Mouse (Mus musculus): ENCODE results near the gene Olfr71. TPM values are rescaled to one million over a fixed set of nuclear protein-coding genes. Genes with fewer than 3 reads are reported as not detected.

Olfr71 gene
- total and polyA plus RNA-seq, 2 experiments, result not detected

DNA sequence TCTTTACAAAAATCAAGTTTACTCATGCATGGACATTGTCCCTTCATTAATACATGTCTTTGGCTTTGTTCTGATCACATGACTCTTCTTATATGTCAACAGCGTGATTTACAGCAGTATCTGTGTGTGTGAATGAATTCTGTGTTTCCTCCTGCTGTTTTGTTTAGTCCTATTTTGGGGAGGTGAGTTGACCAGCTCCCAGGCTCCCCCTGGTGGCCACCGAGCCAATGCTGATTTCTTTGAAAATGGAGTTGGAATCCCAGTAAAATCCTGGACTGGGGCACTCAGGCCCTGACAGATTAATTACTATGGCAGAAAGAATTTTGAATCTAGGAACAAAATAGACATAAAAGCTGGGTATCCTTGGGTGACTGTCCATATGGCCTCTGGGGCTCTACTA, 1.8 kb upstream of the Olfr71 start:
- Histone ChIP-seq H3K27ac (replicated peaks; ENCODE audit: insufficient read depth, low read depth, low read length) (no peak overlapping the region), H3K79me2 (ENCODE audit: control insufficient read depth, insufficient read depth, low read length) (no peaks in the 10 kb centered on the region), H3K4me1 (ENCODE audit: control insufficient read depth, insufficient read depth, low read length) (no peaks in the 10 kb centered on the region), H3K36me3 (ENCODE audit: control insufficient read depth, insufficient read depth, low read length) (no peaks in the 10 kb centered on the region), H3K4me3 (ENCODE audit: insufficient read depth, low read depth, low read length) (no peak overlapping the region), H3K9ac (ENCODE audit: low read depth, low read length) (no peak overlapping the region), H3K27me3 (ENCODE audit: control insufficient read depth, insufficient read depth, low read length) (peaks cover 5% of the 10 kb centered on the region; the same call in 1 of the 2 replicates)
- DNase-seq (ENCODE audit: extremely low read depth, low read depth, low spot score), result peak; percentile 45
- TF ChIP-seq POLR2A (IDR thresholded peaks at IDR 0.05; ENCODE audit: extremely low read depth, insufficient read depth, low read length) (no peak), CTCF (IDR thresholded peaks at IDR 0.05; ENCODE audit: low read depth, low read length) (peak; percentile 90)
- 1% methylated on average over 2 of the region's 2 CpGs for WGBS

DNA sequence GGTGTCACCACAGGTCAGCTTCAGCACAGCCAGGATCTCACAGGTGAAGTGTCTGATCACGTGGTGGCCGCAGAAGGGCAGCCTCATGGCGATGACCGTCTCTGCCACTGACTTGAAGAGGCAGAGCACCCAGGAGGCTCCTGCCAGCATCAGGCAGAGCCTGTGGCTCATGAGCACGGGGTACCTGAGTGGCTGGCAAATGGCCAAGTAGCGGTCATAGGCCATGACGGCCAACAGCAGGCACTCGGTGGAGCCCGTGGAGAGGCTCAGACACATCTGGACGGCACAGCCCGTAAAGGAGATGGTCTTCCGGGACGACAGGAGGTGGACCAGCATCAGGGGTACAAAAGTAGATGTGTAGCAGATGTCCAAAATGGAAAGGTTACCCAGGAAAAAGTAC, 4.1 kb downstream of the Olfr71 start:
- no peaks in the 10 kb centered on the region for H3K4me1 ChIP-seq (ENCODE audit: control insufficient read depth, insufficient read depth, low read length)
- no peak overlapping the region for H3K4me3 ChIP-seq (ENCODE audit: insufficient read depth, low read depth, low read length)
- no peak overlapping the region for H3K27ac ChIP-seq (replicated peaks; ENCODE audit: insufficient read depth, low read depth, low read length)
- no peak overlapping the region for H3K9ac ChIP-seq (ENCODE audit: low read depth, low read length)
- H3K27me3 ChIP-seq (ENCODE audit: control insufficient read depth, insufficient read depth, low read length), result 0 out of 2 replicates have a peak, but pooled peaks cover 2% of the 10 kb centered on the region
- H3K36me3 ChIP-seq (ENCODE audit: control insufficient read depth, insufficient read depth, low read length), result no peaks in the 10 kb centered on the region
- no peak for TF ChIP-seq CTCF (IDR thresholded peaks at IDR 0.05; ENCODE audit: low read depth, low read length)
- TF ChIP-seq POLR2A (IDR thresholded peaks at IDR 0.05; ENCODE audit: extremely low read depth, insufficient read depth, low read length), result no peak
- no peak for DNase-seq (ENCODE audit: extremely low read depth, low read depth, low spot score)
- WGBS, result 76% methylated on average over 13 of the region's 13 CpGs
- H3K79me2 ChIP-seq (ENCODE audit: control insufficient read depth, insufficient read depth, low read length), result no peaks in the 10 kb centered on the region

DNA sequence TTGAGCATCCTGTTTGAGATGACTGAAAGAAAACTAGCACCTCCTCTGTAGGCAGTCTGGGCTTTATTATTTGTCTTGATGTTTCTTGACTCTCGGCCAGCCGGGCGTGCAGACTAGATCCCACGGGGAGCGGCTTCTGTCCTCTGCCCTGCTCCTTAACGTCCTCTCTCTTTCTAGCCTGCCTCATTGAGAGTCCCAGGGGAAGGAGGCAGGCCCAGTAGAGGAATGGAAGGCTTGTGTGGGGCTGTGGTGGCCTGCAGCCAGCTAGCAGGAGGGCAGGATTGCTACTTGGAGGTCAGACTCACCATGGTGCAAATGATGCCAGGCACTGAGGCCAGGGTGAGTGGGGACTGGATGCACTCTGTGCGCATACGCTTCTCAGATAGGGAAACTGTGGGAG, 6.2 kb downstream of the Olfr71 start:
- no peak overlapping the region for H3K9ac ChIP-seq (ENCODE audit: low read depth, low read length)
- H3K4me1 ChIP-seq (ENCODE audit: control insufficient read depth, insufficient read depth, low read length), result no peaks in the 10 kb centered on the region
- H3K27ac ChIP-seq (replicated peaks; ENCODE audit: insufficient read depth, low read depth, low read length), result no peak overlapping the region
- TF ChIP-seq POLR2A (IDR thresholded peaks at IDR 0.05; ENCODE audit: extremely low read depth, insufficient read depth, low read length) (no peak), CTCF (IDR thresholded peaks at IDR 0.05; ENCODE audit: low read depth, low read length) (no peak)
- no peak overlapping the region for H3K4me3 ChIP-seq (ENCODE audit: insufficient read depth, low read depth, low read length)
- DNase-seq (ENCODE audit: extremely low read depth, low read depth, low spot score), result no peak
- WGBS, result 89% methylated on average over 8 of the region's 8 CpGs
- no peaks in the 10 kb centered on the region for H3K36me3 ChIP-seq (ENCODE audit: control insufficient read depth, insufficient read depth, low read length)
- 0 out of 2 replicates have a peak, but pooled peaks cover 2% of the 10 kb centered on the region for H3K27me3 ChIP-seq (ENCODE audit: control insufficient read depth, insufficient read depth, low read length)
- no peaks in the 10 kb centered on the region for H3K79me2 ChIP-seq (ENCODE audit: control insufficient read depth, insufficient read depth, low read length)

DNA sequence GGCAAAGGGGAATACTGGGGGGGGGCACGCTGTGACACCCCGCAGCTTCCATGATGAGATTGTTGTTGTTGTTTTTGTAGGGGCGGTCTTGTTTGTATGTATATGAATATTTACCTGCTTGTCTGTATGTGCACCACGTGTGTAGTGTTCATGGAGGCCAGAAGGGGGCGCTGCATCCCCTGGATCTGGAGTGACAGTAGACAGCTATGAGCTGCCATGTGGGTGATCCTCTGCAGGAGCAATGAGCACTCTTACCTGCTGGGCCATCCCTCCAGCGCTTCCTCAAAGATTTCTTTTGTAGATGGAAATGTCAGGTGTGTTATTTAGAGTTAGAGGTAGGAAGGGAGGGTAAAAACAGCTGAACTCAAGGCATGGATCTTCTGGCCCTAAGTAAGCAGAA, 6.6 kb downstream of the Olfr71 start:
- H3K27me3 ChIP-seq (ENCODE audit: control insufficient read depth, insufficient read depth, low read length), result 0 out of 2 replicates have a peak, but pooled peaks cover 2% of the 10 kb centered on the region
- WGBS, result 74% methylated on average over 6 of the region's 6 CpGs

DNA sequence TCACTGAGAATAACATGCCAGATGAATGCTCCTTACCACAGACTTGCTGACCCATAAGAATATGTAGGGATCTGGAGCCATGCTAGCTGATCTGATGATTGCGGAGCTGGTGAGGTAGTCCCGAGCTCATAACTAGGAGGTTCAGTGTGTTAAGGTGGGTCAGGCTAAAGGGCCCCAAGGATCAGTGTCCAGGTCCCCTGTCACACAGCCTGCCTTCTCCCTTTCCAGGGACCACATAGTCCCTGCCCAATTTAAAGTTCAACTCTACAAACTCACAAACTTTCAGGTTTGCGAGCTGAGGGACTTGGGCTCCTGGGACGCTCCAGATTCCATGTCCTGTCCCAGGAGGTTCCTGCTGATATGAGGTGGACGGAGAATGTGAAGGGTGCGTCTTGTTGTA, 9.3 kb downstream of the Olfr71 start, which contains the start of gene Olfr70:
Olfr70 (minus strand) TSS at position 101 of the 400 bp plus-strand sequence.
- H3K4me3 ChIP-seq (ENCODE audit: insufficient read depth, low read depth, low read length), result no peak within 1 kb of the TSS
- no peaks in the 10 kb centered on the region for H3K4me1 ChIP-seq (ENCODE audit: control insufficient read depth, insufficient read depth, low read length)
- no peak for DNase-seq (ENCODE audit: extremely low read depth, low read depth, low spot score)
- 0 out of 2 replicates have a peak, but pooled peaks cover 2% of the 10 kb centered on the region for H3K27me3 ChIP-seq (ENCODE audit: control insufficient read depth, insufficient read depth, low read length)
- TF ChIP-seq CTCF (IDR thresholded peaks at IDR 0.05; ENCODE audit: low read depth, low read length), result no peak
- no peak for TF ChIP-seq POLR2A (IDR thresholded peaks at IDR 0.05; ENCODE audit: extremely low read depth, insufficient read depth, low read length)
- H3K27ac ChIP-seq (replicated peaks; ENCODE audit: insufficient read depth, low read depth, low read length), result no peak within 1 kb of the TSS
- H3K9ac ChIP-seq (ENCODE audit: low read depth, low read length), result no peak within 1 kb of the TSS
- 93% methylated on average over 6 of the region's 6 CpGs for WGBS
- H3K36me3 ChIP-seq (ENCODE audit: control insufficient read depth, insufficient read depth, low read length), result no peaks in the 10 kb centered on the region
- H3K79me2 ChIP-seq (ENCODE audit: control insufficient read depth, insufficient read depth, low read length), result no peaks in the 10 kb centered on the region

More for the DNA sequence above, 6.6 kb downstream of the Olfr71 start:
- Histone ChIP-seq H3K4me1 (ENCODE audit: control insufficient read depth, insufficient read depth, low read length) (no peaks in the 10 kb centered on the region), H3K9ac (ENCODE audit: low read depth, low read length) (no peak overlapping the region), H3K79me2 (ENCODE audit: control insufficient read depth, insufficient read depth, low read length) (no peaks in the 10 kb centered on the region), H3K27ac (replicated peaks; ENCODE audit: insufficient read depth, low read depth, low read length) (no peak overlapping the region), H3K4me3 (ENCODE audit: insufficient read depth, low read depth, low read length) (no peak overlapping the region), H3K36me3 (ENCODE audit: control insufficient read depth, insufficient read depth, low read length) (no peaks in the 10 kb centered on the region)
- TF ChIP-seq POLR2A (IDR thresholded peaks at IDR 0.05; ENCODE audit: extremely low read depth, insufficient read depth, low read length), result no peak
- TF ChIP-seq CTCF (IDR thresholded peaks at IDR 0.05; ENCODE audit: low read depth, low read length), result peak; percentile 46
- DNase-seq (ENCODE audit: extremely low read depth, low read depth, low spot score), result no peak

DNA sequence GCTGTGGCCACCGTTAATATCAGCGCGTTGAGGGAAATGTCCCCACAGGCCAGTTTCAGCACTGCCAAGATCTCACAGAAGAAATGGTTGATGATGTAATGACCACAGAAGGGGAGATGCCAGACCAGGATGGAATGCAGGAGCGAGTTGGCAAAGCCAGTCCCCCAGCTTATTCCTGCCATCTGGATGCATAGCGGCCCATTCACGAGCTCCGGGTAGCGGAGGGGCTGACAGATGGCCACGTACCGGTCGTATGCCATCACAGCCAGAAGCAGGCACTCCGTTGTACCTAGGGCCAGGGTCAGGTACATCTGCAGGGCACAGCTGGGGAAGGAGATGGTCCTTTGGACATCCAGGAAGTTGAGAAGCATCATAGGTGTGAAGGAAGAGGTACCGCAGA, 13.5 kb downstream of the Olfr71 start:
- WGBS, result 94% methylated on average over 13 of the region's 13 CpGs
- no peak overlapping the region for H3K9ac ChIP-seq (ENCODE audit: low read depth, low read length)
- H3K36me3 ChIP-seq (ENCODE audit: control insufficient read depth, insufficient read depth, low read length), result no peaks in the 10 kb centered on the region
- no peak for DNase-seq (ENCODE audit: extremely low read depth, low read depth, low spot score)
- TF ChIP-seq POLR2A (IDR thresholded peaks at IDR 0.05; ENCODE audit: extremely low read depth, insufficient read depth, low read length), result no peak
- TF ChIP-seq CTCF (IDR thresholded peaks at IDR 0.05; ENCODE audit: low read depth, low read length), result no peak
- no peaks in the 10 kb centered on the region for H3K79me2 ChIP-seq (ENCODE audit: control insufficient read depth, insufficient read depth, low read length)
- no peak overlapping the region for H3K27ac ChIP-seq (replicated peaks; ENCODE audit: insufficient read depth, low read depth, low read length)
- no peak overlapping the region for H3K4me3 ChIP-seq (ENCODE audit: insufficient read depth, low read depth, low read length)
- no peaks in the 10 kb centered on the region for H3K4me1 ChIP-seq (ENCODE audit: control insufficient read depth, insufficient read depth, low read length)
- no peaks in the 10 kb centered on the region for H3K27me3 ChIP-seq (ENCODE audit: control insufficient read depth, insufficient read depth, low read length)

Data from liver, adult 2 months (tissue).